Mouse (Mus musculus): ENCODE measurements around the gene Fam207a.

Gene Fam207a

GRCm38 (mm10) chr10:77450159-77450464 is 65.5 kb downstream of the Fam207a start:
- DNase-seq, result no peak

GRCm38 (mm10) chr10:77449315-77450158 is 66.0 kb downstream of the Fam207a start:
- no peak for DNase-seq

DNA sequence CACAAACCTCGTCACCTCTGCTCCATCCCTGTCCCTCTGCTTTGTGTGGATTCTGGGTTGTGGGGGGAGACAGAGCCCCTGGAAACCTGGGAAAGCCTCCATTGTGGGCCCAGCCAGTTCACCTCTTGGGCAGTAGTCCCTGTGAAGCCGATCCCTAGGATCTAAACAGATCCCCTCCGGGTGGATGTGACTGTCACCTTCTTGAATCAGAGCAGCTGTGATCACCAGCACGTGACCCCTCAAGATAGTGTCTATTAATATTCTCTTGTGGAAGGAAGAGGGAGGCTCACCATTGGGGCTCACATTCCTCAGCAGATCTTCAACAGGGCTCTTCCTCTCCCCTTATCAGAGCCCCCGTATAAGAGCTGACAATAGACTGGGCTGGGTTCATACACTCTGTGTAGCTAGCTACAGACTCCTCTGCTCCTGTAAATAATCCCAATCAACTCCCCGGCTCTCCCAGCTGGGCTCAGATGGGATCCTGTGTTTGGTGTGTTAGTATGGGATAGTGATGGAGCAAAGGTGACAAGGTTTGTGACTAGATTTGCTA is 66.8 kb downstream of the Fam207a start:
- DNase-seq, result no peak

- no peak for DNase-seq
Observed at GRCm38 (mm10) chr10:77448209-77448608, 67.4 kb downstream of the Fam207a start.

DNA sequence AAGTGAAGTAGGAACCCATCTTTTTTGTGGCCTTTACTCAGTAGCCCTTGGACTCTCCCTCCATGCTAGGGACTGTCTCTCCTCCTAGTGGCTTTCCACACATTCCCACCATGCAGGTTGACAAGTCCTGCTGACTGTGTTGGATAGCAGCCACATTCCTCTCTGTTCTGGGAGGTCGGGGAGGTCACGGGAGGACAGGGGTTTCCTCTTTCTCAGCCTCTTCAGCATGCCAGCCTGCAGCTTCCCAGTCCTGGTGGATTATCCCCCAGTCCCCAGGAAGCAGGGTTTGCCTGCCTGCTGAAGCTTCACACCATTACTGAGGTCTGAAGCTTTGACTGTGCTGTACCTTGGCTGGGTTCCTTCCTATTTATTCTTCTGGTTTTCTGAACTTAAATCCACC is 67.8 kb downstream of the Fam207a start:
- DNase-seq, result no peak

GRCm38 (mm10) chr10:77442250-77442649 is 73.3 kb downstream of the Fam207a start:
- DNase-seq, result no peak

DNA sequence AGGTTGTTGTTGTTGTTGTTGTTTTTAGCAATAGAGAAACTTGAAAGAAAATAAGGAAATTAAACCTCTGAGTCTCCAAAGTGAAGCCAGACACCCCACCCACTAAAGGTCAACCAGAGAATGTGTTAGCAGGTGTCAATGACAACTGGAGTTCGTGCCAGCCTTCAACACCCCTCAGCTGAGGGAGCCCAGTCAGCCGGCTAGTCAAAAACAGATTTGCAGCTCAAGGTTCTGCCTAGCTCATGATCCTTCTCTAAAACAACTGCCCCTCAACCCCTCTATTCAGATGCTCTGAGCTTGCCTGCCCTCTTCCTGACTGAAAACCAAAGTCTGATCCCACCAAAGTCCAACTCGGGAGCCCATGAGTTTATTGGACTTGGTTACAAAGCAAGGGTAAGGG is 73.8 kb downstream of the Fam207a start:
- no peak for DNase-seq

DNA sequence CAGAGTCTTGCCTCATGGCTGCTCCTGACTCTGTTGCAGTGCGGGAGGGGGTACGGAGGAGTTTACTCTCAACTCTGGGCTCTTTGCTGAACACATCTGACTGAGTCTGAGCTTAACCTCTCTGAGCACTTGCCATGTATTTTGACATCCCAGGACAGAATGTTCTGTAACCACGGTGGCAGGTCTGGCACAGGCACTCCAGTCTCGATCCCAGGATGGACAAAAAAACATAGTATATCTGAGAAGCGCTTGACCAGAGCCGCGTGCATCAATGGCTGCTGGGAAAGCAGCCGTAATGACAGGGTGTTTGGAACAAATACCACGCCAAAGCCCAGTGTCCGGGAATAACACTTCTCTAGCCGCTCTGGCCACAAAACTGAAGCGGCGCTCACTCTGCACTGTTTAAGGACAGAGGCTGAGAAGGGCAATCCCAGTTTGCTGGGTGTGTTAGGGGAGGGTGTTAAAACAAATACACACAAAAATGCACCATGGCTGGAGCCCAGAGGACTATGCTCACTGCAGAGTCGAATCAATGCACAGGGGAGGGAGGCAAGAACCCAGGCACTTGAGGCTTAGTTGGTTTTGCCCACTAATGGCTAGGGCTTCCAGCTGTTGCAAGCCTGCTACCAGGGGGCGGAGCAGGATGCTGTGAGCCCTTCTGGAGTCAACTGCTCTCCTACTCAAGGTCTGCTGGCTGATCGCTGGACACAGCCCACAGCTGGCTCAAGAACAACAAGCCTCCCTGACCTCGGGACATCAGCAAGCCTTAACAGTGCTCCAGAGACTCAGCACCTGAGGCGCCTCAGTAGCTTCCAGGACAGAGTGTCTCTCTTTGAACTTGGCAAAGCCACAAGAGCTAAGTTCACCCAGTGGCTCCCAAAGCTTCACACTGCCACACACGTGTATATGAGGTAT is 74.5 kb downstream of the Fam207a start:
- no peak for DNase-seq

GRCm38 (mm10) chr10:77440286-77440685 is 75.3 kb downstream of the Fam207a start:
- DNase-seq, result no peak

GRCm38 (mm10) chr10:77439026-77439425 is 76.6 kb downstream of the Fam207a start:
- DNase-seq, result no peak

DNA sequence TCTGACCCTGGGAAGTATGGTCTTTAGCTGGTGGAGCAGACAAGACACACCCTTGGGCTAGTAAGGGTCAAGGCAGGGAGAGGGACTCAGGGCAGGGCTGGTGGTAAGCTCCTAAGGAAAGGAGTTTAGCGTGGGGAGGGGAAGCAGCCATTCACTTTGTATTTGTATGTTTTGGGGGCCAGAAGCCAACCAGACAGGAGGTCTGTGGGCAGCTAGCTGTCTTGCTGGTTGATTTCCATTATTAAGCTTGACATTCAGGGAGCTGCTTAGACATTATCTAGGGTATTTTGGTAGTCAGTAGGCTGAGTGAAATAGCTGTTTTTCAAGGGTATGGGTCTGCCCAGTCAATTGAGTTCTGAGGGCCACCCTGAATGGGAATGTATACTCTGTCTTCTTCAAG is 77.6 kb downstream of the Fam207a start:
- DNase-seq, result no peak

All from cerebellum, adult 9-10 months (tissue).